Mouse (Mus musculus) megakaryocyte, embryonic 14.5 days (primary cell): ENCODE results near the gene Prkar2a.

Experiments used
- FLI1 ChIP-seq: IDR thresholded peaks from 2 replicates; pipeline ENCODE4 v1.6.1; 2012; ENCODE audit warnings: low read length, inconsistent platforms, mixed read lengths
- GATA1 ChIP-seq: IDR thresholded peaks from 3 replicates; pipeline ENCODE4 v1.6.1; 2012; ENCODE audit warnings: mixed read lengths, low read length, inconsistent platforms, borderline replicate concordance

DNA sequence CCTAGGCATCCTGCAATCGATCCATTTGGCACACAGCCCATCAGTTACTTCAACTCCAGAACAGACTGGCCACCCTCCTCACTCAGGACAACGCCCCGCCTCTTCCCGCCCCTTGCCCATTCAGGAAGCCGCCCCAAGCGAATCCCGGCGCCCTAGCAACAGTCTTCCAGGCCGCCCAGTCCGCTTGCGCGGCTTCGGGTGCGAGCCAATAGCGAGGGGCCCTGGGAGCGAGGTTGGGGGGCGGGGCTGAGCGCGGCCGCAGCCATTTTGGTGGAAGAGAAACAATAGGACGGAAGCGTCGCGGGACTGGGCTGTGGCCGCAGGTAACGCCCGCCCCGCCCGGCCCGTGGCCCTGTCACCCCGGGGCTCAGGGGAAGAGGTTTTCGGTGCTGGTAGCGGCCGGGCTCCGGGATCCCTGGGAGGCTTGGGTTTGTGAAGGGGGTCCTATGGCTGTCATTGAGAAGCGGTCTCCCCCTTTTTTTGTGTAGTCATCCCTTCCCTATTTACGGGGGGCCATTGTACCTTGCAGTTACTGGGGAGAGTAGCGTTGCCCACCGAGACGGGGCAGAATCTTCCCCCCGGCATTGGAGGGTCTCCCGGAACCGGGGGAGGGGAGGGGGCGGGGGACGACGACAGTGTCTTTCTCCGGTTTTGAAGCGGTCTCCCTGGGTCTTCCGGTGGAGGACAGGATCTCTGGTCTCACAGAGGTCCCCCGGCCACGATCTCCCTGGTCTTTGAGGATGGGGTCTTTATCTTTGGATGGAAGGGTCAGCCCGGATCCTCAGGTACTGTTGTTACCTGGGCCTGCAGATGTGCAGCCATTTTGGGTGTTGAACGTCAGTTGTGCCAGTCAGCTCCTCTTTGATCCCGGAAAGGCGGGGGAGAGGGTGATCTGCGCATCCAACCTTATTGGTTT, 94.7 kb downstream of the Prkar2a start, which contains the start of gene Ip6k2:
- TF ChIP-seq FLI1 (no peak; the same call in 1 of the 2 replicates), GATA1 (no peak)
